Mouse (Mus musculus): Measurements from ENCODE around the gene 4930522L14Rik. TPM values are rescaled to one million over a fixed set of nuclear protein-coding genes. Genes with fewer than 3 reads are reported as not detected.

Gene 4930522L14Rik
- polyA plus RNA-seq, 1 experiment from 2014 or later: 4.9 TPM

Other genes starting within 250 kb of the 4930522L14Rik start
- gene Crlf2, start 192.9 kb downstream of the 4930522L14Rik start, polyA plus RNA-seq (2015; fragmentation: Nextera tagmentation; extraction: Ambion mirVana): 14.4 and 16.7 TPM in 2 replicates
- 1.8 and 2.0 TPM in 2 replicates for gene 5430403G16Rik, start 60.8 kb downstream of the 4930522L14Rik start, polyA plus RNA-seq (2015; fragmentation: Nextera tagmentation; extraction: Ambion mirVana)
- gene Gm15446, start 171.5 kb upstream of the 4930522L14Rik start, polyA plus RNA-seq (2015; fragmentation: Nextera tagmentation; extraction: Ambion mirVana): 0.53 and 0.56 TPM in 2 replicates
- 21.1 and 22.5 TPM in 2 replicates for gene Zfp932, start 244.6 kb upstream of the 4930522L14Rik start, polyA plus RNA-seq (2015; fragmentation: Nextera tagmentation; extraction: Ambion mirVana)

All from hindbrain, embryonic 13.5 days (tissue).